Mouse (Mus musculus): ENCODE results near the gene Hs6st2.

GRCm38 (mm10) chrX:51539626-51540025 lies 142.0 kb downstream of the Hs6st2 start:
- TF ChIP-seq CTCF (IDR thresholded peaks at IDR 0.05; ENCODE audit: low read depth) (no peak), EP300 (IDR thresholded peaks at IDR 0.05; ENCODE audit: low read depth) (no peak)
